Mouse (Mus musculus): ENCODE measurements around the gene Mindy1. TPM values are rescaled to one million over a fixed set of nuclear protein-coding genes. Genes with fewer than 3 reads are reported as not detected.

Gene Mindy1
- total RNA-seq (2021), result 10 to 100 TPM; 22.3 to 25.8 TPM
- long read RNA-seq, experiment 1, transcript Mindy1-202 (10 exons, 2,827 nt), result major isoform, 30 of 38 reads
- long read RNA-seq, experiment 1, partial matches to known transcripts, result 5 of 38 reads
- long read RNA-seq, experiment 1, other reads (novel, unspliced or antisense), result 3 of 38 reads
- long read RNA-seq, experiment 2, transcript Mindy1-202 (10 exons, 2,827 nt), result major isoform, 12 of 19 reads
- long read RNA-seq, experiment 2, partial matches to known transcripts, result 2 of 19 reads
- long read RNA-seq, experiment 2, other reads (novel, unspliced or antisense), result 3 of 19 reads

DNA sequence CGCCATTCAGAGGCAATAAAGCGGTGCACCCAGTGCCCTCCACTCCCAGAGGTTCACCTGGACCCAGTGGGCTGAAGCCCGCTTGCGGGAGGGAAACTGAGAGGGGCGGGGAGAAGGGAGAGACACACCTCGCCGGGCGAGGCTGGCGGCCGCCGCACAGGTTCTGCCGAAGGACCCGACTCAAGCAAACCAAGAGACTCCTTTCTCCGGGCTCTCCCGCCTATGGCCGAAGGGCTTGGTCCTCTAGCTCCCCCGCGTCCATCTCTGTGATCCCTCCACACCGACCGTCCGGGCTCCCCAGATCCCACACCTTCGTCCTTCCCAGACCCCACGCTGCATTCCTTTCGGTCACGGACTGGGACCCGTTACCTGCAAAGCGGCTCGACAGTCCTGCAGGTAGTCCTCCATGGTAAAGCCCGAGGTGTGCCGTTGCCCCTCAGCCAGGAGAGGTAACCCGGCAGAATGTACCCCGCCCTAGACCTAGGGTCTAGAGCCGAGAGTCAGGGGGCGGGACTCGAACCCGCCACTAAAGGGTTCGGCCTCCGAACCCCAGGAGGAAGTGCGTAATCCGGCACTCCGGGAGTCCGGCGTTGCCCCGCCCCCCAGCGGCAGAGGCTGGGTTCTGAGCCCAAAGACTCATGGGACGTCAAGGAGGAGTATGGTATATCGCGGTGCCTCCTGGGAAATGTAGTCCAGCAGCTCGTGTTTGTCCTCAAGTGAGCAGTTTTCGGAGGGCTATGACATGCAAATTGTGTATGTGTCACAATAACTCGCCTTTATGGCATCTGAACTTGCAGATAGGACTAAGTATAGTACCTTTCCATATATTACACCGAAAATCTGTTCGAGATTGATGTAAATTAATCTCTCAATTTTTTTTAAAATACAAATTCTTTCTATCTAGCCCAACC is at the start of gene Mindy1, which contains the start of gene Prune1:
TSS of gene Mindy1 (plus strand) at position 130 of the 911 bp plus-strand sequence.
TSS of gene Prune1 (minus strand) at position 861 of the 911 bp plus-strand sequence.
- intact Hi-C loops (cut with DNase I), result loop anchor here (2.0 kb wide), 1 partner anchor 33 kb away; the partner anchor contains the start of gene Cers2
- peak; percentile 98 to 99 for DNase-seq

DNA sequence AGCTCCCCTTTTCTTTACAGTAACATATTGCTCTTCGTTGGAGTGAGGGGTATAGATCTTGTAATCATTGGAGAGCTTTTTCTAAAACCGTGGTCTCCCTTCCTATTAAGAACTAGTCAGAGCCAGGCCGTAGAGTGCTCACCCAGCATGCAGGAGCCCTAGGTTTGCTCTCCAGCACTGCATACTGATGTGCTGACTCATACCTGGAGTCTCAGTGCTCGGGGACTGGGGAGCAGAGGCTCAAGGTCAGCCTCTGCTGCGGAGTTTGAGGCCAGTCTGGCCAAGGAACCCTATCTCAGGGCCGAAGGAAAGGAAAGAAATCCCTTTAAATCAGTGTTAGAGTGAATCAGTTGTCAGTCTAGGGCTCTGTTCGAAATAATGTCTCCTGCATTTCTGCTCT is 48.4 kb upstream of the Mindy1 start:
- intact Hi-C loops (cut with DNase I), result no loop called here
- DNase-seq, result no peak

DNA sequence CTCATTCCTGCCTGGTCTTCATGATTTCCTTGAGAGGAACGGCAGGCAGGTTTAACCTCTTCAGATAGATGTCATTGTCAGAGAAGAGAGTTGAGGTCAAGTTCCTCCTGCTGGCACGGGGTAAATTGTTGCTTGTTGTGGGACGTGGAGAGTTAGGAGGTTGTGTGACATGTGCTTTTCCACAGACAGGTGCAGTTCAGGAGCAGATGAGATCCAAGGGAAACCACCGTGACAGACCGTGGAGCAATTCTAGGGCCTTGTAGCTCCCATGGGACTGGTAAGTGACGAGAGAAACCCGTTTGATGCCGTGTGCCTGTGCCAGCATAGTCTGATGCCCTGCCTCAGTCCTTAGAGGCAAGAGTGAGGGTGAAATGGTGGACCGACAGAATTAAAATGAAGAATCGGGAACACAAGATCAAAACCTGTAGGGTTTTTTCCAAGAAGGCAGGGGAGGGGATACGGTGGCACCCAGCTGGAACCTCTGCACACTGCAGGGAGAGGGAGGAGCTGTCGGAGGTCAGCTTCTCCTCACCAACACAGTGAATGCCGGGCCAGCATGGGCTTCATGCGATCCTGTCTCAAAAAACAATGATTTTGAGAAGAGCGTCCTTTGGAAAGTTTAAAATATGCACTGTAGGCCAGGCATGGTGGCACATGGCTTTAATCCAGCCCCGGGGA is 47.7 kb upstream of the Mindy1 start:
- no peak for DNase-seq
- intact Hi-C loops (cut with DNase I), result no loop called here

DNA sequence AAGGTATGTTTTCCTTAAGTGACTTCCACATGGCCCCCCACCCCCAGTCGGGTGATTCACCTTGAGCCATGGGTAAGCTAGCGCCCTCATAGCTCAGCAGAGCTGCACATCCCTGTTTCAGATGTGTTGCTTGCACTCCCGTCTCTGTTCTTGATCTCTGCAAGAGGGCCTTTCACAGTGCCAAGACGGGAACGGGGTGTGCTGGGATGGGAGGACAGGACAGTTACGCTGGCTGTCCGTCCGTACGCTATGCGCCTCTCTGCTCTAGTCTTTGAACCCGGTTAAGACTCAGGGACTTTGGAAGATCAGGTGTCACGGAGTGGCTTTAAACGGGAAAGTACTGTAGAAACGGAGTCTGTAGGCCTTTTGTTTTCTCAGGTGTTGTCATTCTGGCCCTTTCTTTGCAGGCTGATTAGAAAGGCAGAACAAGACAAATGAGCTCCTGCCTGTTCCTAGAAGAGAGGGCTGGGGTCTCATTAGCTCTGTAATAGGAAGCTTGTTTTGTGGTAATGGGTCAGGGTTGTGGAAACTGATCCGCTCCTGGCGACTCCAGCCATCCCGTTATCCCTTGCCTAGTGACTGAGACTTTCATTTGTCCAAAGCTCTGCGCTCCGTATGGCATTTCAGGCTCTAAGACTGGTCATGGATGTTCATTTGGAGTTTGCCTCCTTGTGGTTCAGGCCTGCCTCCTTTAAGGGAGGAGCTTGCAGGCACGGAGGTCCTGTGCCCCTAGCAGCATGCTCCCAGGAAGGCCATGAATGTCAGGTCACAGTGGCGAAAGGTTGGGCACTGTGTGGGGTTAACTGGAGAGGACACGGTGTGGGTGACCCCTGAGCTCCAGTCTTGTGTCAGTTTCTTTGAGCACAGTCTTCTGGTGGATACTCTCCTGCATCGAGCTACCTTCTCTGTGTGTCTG is 45.5 kb upstream of the Mindy1 start:
- DNase-seq, result no peak
- intact Hi-C loops (cut with DNase I), result no loop called here

DNA sequence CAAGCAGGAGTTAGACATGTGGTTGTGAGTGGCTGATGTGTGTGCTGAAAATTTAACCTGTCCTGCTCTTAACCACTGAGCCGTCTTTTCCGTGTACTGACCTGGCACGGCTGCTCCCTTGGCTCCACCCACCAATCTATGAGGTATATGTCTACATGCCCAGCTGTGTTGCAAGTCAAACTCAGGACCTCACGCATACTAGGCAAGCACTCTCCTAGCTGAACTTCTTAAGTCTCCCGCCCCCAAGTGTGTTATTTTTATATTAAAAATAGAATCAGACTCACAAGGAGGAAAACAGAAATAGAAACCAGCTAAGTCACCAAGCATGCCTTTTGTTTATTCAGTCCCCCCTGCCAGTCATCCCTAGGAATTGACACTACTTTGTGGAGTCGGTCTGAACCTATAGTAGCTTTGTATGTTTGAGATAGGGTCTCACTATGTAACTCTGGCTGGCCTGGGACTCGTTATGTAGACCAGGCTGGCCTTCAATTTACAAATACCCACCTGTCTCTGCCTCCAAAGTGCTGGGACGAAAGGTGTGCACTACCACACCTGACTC is 43.5 kb upstream of the Mindy1 start:
- DNase-seq, result no peak
- intact Hi-C loops (cut with DNase I), result no loop called here

DNA sequence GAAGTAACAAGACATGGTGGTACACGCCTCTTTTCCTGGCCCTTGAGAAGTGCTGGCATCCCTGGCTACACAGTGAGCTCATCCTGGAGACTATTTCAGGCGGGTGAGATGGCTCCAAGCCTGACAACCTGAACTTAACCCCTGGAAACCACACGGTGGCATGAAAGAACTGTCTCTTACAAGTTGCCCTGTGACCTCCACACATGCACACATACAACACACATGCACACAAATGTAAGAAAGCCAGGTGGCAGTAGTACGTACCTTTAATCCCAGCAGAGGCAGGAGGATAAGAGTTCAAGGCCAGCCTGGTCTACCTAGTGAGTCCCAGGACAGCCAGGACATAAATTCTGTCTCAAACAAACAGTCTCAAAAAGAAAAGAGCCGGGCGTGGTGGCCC is 42.1 kb upstream of the Mindy1 start:
- intact Hi-C loops (cut with DNase I), result no loop called here
- DNase-seq, result no peak

DNA sequence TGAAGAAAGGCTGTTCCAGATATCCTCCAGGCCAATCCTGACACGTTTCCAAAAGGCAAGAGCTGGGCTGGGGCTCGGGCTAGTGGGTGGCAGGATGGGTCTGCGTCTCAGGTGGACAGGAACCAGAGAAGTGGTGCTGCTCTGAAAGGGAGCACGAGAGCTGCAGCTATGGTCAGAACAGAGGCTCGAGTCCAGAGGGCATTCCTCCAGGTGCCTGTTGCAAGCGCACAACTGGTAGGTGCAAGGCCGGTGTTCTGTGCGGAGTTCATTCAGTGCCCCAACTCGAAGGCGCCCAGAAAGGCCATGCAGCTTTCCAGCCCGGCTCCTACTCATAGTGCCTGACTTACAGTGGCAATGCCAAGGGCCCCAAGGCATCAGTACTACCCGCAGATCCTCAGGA is 41.2 kb upstream of the Mindy1 start:
- no peak for DNase-seq
- intact Hi-C loops (cut with DNase I), result no loop called here

DNA sequence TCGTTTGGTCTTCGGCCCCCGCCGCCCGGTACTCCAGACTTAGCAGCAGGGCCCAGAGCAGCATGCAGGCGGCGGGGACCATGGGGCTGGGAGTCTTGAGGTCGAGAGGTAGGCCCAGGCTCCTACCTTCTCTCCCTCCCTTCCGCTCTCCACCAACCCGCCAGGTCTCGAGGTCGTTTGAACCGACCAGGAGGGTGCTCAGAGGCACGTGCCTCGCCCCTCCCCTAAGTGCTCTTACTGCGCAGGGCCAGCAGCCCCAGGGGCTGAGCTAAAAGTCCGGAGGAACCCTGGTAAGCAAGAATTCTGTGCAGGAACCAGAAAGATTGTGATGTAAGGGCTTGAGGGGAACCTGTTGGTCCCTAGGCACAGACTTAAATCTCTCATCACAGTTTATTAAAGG is 40.2 kb upstream of the Mindy1 start:
- no peak for DNase-seq
- intact Hi-C loops (cut with DNase I), result no loop called here

DNA sequence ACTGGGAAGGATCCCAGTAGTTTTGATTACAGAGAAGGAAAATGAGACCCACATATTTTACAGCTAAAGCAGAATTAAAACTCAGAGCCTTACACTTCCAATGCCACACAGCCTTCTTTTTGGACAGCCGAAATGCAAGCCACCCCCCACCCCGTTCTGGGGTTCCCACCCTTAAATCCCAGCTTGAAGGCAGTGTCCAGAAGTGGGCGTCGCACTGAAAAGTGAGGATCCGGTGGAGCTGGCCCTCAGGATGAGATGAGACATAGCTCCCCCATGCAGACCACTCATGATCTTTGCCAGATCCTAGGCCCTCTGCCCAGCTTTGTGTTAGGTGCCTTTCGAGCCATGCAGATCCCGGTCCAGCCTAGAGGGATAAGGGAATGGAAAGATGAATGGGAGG is 39.6 kb upstream of the Mindy1 start, which contains the start of gene Gm128:
TSS of gene Gm128 (minus strand) at position 101 of the 400 bp plus-strand sequence.
- intact Hi-C loops (cut with DNase I), result no loop called here
- no peak for DNase-seq

DNA sequence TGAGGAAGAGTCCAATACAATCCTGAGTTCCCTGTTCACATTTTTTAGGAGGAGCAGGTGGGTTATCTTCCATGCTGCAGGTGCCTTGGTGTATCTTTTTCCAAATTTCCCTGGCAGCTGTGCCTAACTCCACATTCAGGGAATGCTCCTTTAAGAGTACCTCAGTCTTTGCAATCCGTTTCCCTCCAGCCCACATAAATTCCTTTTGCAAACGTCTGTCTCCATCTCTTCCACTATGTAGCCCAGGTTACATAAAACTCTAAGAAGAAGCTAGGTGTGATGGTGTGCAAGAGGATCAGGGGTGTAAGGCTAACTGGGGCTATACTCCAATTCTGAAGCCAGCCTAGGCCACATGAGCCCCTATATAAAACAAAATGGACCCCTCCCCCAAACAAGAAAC is 38.1 kb upstream of the Mindy1 start:
- DNase-seq, result no peak
- intact Hi-C loops (cut with DNase I), result no loop called here

DNA sequence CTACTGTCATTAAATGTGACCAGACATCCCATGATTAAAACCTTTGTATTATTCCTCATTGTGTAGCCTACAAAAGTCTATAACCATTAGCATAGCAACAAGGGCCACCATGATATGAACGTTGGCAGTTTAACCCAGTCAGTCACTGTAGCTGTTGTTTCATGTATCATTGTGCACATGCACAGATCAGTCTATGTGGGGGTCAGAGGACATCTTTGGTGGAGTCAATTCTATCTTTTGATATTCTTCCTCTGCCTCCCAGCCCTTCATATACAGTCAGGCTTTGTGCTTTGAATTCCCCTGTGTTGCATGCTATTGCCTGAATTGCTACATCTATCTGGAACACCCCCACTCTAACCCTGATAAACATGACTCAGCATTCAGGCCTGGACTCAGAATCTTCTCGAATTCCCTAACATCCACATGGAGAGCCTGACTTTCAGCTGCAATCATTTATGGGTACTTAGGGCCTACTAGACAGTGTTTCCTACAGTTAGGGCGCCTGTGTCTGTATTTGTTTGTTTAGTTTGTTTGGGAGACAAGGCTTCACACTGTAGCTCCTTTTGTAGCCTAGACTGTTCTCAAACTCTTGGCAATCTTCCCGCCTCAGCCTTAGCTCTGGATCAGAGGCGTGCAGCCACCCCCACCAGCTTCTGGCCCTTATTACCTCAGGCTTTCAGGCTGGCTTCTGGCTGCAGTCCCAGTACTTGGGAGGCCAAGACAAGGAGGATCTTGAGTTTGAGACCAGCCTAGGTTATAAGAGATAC is 34.5 kb upstream of the Mindy1 start:
- intact Hi-C loops (cut with DNase I), result no loop called here
- DNase-seq, result peak; percentile 12 to 42

DNA sequence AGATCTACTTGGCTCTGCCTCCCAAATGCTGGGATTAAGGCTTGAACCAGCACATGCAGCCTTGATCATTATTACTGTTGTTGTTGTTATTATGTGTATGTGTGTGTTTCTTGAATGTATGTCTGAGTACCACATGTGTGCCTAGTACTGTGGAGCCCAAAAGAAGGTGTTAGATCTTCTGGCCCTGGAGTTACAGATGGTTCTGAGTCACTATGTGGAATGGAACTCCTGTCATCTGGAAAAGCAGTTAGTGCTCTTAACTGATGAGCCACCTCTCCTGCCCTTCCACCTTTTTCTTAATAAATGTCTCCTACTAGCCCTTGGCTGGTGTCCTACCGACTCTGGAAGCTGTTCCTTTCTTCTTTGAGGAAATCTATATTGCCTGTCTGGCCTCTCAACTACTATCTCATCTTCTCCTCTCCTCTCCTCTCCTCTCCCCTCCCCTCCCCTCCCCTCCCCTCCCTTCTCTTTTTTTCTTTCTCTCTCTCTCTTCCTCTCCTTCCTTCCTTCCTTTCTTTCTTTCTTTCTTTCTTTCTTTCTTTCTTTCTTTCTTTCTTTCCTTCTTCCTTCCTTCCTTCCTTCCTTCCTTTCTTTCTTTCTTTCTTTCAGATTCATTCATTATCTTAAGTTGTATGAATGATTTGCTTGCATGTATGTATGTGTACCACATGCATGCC is 33.3 kb upstream of the Mindy1 start:
- no peak for DNase-seq
- intact Hi-C loops (cut with DNase I), result no loop called here

DNA sequence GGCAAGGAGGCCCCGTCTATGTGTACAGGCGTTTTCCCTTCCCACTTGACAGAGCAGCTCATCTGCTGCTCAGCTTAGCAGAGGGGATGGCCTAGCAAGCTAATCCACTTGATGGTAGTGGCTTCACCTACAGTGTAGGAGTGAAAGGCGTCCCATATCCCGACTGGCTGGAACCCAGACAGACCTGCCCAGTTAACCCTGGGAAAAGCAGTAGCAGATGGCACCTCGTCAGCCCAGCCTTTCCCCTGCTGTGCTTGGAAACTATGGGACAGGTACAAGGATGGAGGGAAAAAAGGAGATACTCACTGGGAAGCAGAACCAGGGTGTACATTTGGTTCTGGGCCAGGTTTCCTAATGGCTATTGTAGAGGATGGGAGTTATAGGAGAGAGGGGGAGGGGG is 30.8 kb upstream of the Mindy1 start:
- no peak for DNase-seq
- intact Hi-C loops (cut with DNase I), result no loop called here

DNA sequence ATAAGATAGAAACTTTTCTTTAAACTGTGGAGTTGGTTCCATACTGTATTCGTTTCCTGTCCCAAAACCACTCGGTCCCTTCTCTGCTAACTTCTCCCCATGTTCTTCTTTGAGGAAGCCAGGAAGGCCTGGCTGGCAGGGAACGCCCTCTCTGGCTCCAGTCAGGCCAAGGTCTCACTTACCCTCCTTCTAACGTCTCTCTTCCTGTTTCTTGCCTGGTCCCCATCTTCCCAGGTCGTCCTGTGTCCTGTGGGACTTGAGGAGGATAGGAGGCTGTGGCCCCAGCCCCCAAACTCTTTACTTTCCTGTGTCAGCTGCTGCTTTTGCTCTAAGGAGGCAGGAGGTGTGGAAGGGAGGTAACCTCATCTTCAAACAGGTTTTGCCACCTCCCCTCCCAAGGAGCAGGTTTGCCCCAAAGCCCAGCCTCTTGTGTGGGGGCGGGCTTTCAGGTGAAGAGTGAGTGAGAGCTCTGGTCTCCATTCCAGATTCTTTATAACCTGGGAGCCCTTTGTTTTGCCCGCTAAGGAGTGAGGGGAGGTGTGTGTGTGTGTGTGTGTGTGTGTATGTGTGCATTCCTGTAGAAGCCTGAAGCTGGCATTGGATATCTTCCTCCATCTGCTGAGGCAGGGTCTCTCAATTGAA is 30.2 kb upstream of the Mindy1 start, which contains the start of gene Bnipl:
TSS of gene Bnipl (minus strand) at position 411 of the 642 bp plus-strand sequence.
- intact Hi-C loops (cut with DNase I), result no loop called here
- no peak for DNase-seq

DNA sequence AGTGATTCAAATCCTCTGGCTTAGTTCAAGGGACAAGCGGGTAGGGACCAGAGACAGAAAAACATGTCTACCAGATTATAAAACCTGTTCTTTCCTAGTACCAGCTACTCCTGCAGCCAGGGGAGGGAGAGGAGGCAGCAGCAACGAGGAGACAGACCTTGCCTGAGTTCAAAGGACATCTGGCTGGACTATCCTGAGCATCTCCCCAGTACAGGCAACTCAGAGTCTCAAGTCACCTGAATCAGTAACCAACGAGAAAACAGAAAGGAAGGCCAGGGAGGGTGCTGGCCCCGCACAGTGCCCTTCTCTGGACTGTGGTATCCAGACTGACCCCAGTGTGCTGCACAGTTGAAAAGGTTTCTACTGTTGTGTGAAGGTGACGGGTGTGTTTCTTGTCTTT is 24.2 kb upstream of the Mindy1 start:
- intact Hi-C loops (cut with DNase I), result no loop called here
- DNase-seq, result no peak

DNA sequence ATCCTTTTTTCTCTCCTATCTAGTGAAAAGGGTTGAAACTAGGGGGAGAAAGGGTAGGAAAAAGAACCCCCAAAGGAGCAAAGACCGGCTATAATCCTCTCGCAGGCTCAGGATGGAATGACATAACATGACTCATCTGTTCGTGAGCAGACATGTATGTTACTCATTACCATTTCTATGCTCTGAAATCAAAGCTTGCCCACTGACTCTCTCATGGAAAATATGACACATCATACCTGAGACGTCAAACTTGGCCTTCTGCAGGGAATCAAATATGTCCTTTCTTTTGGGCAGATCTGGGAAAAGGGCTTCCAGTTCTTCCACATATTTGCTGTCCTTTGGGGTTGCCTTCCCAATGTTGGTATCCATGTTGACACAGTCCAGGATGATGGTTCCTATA is 19.2 kb upstream of the Mindy1 start:
- DNase-seq, result no peak
- intact Hi-C loops (cut with DNase I), result loop anchor here (1.0 to 2.0 kb wide), 2 partner anchors 45 to 120 kb away; partner anchors contain the start of genes Gabpb2 and Tnfaip8l2

DNA sequence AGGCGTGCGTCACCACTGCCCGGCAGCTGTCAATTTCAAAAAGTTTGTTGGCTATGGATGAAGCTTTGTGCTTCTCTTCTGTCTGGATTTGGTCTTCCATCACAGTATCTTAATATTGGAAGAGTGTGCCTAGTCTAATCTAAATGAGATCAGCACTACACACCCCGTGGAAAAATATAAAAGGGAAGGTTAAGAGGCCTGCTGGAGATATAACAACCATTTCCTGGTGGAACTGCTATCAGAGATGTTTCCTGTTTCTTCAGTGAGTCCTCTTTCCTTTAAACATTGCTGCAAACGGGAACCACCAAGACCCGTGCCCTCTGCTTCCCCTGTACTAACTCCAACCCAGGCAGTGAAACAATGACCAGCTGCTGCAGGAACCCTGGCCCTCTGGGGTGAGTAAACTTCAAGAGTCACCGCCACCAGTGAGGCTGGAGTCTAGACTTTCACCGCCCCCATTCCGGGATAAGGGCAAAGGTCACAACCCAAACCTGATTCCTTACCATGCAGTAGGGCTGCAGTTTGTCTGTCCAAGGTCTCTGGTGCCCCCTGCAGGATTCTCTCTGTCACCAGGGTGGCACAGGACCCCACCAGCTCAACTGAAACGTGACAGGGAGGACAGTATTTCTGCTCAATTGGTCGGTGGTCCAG is 17.9 kb upstream of the Mindy1 start:
- intact Hi-C loops (cut with DNase I), result loop anchor here (2.0 kb wide), 1 partner anchor 46 kb away; the partner anchor contains the start of gene Gabpb2

More for the DNA sequence above, 17.9 kb upstream of the Mindy1 start:
- DNase-seq, result peak; percentile 75 to 78

All from heart, postnatal 14 days (tissue).